Mouse (Mus musculus) kidney, embryonic 15.5 days (tissue): ENCODE measurements around the gene Dnah2. TPM values are rescaled to one million over a fixed set of nuclear protein-coding genes. Genes with fewer than 3 reads are reported as not detected.

Experiments
- ATAC-seq: fragments of 200-750 bp; cut with Nextera tagmentation; replicated peaks from 2 replicates; pipeline ENCODE4 v1.8.0; 2017; ENCODE audit warnings: moderate TSS enrichment; ENCODE audit not compliant: low FRiP score
- H3K27ac ChIP-seq: fragments of 300-500 bp; sonication (generic); 2 replicates; pipeline ENCODE4 v1.5.1; 2015; ENCODE audit warnings: mild to moderate bottlenecking, inconsistent platforms
- H3K27me3 ChIP-seq: fragments of 300-500 bp; sonication (generic); 2 replicates; pipeline ENCODE4 v1.6.1; 2015; ENCODE audit warnings: inconsistent platforms
- H3K36me3 ChIP-seq: fragments of 300-500 bp; sonication (generic); 2 replicates; pipeline ENCODE4 v1.6.1; 2015; ENCODE audit warnings: inconsistent platforms
- H3K4me1 ChIP-seq: fragments of 300-500 bp; sonication (generic); 2 replicates; pipeline ENCODE4 v1.6.1; 2015; ENCODE audit warnings: inconsistent platforms
- H3K4me2 ChIP-seq: fragments of 300-500 bp; sonication (generic); 2 replicates; pipeline ENCODE4 v1.6.1; 2015; ENCODE audit warnings: moderate library complexity, mild to moderate bottlenecking, inconsistent platforms
- H3K4me3 ChIP-seq: fragments of 300-500 bp; sonication (generic); replicated peaks from 2 replicates; pipeline ENCODE4 v1.5.1; 2015; ENCODE audit warnings: mild to moderate bottlenecking, inconsistent platforms
- H3K9ac ChIP-seq: fragments of 300-500 bp; sonication (generic); 2 replicates; pipeline ENCODE4 v1.6.1; 2015; ENCODE audit warnings: mild to moderate bottlenecking, inconsistent platforms
- H3K9me3 ChIP-seq: fragments of 300-500 bp; sonication (generic); replicated peaks from 2 replicates; pipeline ENCODE4 v1.6.1; 2016; ENCODE audit warnings: inconsistent platforms
- WGBS: fragments of 180-500 bp; shearing (Covaris S2); methylation state at CpG from one replicate; pipeline ENCODE4 v1.1.7; 2015; ENCODE audit warnings: mixed read lengths; 5-methylcytosine and 5-hydroxymethylcytosine counted together
- polyA plus RNA-seq: library from polyadenylated mRNA; unstranded; fragments of >200 nt; fragmentation: Nextera tagmentation; extraction: Ambion mirVana; gene quantifications from 2 replicates; pipeline ENCODE4 v1.2.1, GENCODE M21; 2015

Dnah2 gene
- polyA plus RNA-seq, 1 experiment from 2014 or later = 0.73 TPM

- Histone ChIP-seq H3K27ac (no peak overlapping the region), H3K9me3 (no peaks in the 10 kb centered on the region), H3K4me2 (no peak overlapping the region), H3K4me1 (peaks cover 11% of the 10 kb centered on the region), H3K27me3 (0 out of 2 replicates have a peak, but pooled peaks cover 10% of the 10 kb centered on the region), H3K9ac (no peak overlapping the region), H3K4me3 (no peak overlapping the region), H3K36me3 (no peaks in the 10 kb centered on the region)
- no peak for ATAC-seq
- WGBS = 88% methylated on average over 9 of the region's 9 CpGs
These were observed 23.2 kb downstream of the Dnah2 start for GRCm38 (mm10) chr11:69525661-69526060.

DNA sequence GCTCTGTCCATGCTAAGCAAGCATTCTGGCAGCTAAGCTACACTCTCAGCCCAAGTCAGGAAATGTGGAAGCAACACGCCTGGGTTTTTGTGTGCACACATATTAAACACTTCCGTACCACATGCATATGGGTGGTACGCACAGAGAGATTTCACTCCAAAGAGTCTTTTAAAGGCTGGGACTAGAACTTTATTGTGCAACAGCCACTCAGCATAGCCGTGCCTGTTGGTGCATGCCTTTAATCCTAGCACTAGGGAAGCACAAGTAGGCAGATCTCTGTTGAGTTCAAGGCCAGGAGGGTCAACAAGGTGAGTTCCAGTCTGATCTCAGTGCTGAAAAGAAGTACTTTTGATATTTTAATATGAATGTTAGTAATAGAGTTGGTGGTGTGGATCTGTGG, 25.3 kb downstream of the Dnah2 start:
- H3K27me3 ChIP-seq = 0 out of 2 replicates have a peak, but pooled peaks cover 3% of the 10 kb centered on the region
- 90% methylated on average over 4 of the region's 4 CpGs for WGBS
- no peak overlapping the region for H3K9ac ChIP-seq

DNA sequence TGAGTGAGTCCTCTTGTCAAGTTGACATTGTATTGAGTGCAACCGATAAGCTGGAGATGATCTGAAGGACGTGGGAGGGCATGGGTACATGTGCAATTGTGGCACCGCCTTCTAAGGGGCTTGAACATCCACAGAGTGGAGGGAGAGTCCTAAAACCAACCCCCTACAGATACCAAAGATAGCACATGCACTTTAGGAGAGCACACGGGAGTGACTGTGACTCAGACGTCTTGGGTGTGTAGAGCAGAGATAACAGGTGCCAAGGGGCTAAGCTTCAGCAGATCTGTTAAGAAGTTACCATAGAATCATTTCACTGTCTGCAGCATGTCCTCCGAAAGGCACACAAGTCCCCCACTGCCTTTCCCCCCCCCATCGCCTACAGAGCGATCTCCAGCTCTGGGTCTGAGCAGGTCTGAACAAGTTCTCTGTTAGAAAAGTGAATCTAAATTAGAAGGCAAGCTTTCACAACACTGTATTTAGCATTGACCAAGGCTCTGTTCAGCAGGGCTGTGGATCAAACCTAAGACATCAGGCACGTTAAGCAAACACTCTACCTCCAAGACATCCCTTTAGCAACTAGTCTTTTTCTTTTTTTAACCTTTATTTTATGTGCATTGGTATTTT, 27.3 kb downstream of the Dnah2 start:
- WGBS = 84% methylated on average over 9 of the region's 9 CpGs
- no peak overlapping the region for H3K4me3 ChIP-seq
- H3K4me1 ChIP-seq = peaks cover 7% of the 10 kb centered on the region
- no peaks in the 10 kb centered on the region for H3K36me3 ChIP-seq
- no peak overlapping the region for H3K27ac ChIP-seq
- ATAC-seq = no peak
- H3K4me2 ChIP-seq = no peak overlapping the region
- H3K9ac ChIP-seq = no peak overlapping the region
- 0 out of 2 replicates have a peak, but pooled peaks cover 3% of the 10 kb centered on the region for H3K27me3 ChIP-seq
- no peaks in the 10 kb centered on the region for H3K9me3 ChIP-seq

More for the DNA sequence above, 25.3 kb downstream of the Dnah2 start:
- no peak for ATAC-seq
- no peaks in the 10 kb centered on the region for H3K36me3 ChIP-seq
- peaks cover 17% of the 10 kb centered on the region for H3K4me1 ChIP-seq
- H3K4me2 ChIP-seq = no peak overlapping the region
- no peaks in the 10 kb centered on the region for H3K9me3 ChIP-seq
- H3K4me3 ChIP-seq = no peak overlapping the region
- no peak overlapping the region for H3K27ac ChIP-seq

GRCm38 (mm10) chr11:69519976-69520375, 28.9 kb downstream of the Dnah2 start:
- WGBS = 54% methylated on average over 4 of the region's 4 CpGs
- H3K9me3 ChIP-seq = no peaks in the 10 kb centered on the region
- peaks cover 9% of the 10 kb centered on the region; the same call in 1 of the 2 replicates for H3K27me3 ChIP-seq
- no peaks in the 10 kb centered on the region for H3K36me3 ChIP-seq
- H3K4me2 ChIP-seq = no peak overlapping the region
- no peak overlapping the region for H3K4me3 ChIP-seq
- no peak for ATAC-seq
- no peak overlapping the region for H3K9ac ChIP-seq
- H3K4me1 ChIP-seq = peaks cover 7% of the 10 kb centered on the region
- H3K27ac ChIP-seq = no peak overlapping the region

DNA sequence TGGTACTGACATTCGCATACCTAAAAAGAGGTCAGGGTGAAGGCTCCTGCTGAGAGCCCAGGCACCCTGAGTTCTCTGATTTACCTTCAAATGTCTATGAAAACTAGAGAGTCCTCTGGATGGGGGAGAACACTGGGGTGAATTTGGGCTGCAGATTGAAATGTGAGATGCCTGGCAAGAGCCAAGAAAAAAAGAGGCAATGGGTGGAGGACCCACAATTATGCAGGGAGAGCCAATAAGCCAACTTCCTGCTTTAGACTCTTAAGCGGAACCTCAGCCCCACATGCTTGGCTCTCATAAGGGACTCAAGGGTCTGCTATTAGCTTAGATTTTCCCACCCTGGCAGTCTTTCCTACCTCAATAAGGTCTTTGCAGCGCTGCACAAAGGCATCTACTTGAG, 32.2 kb downstream of the Dnah2 start:
- H3K36me3 ChIP-seq = no peaks in the 10 kb centered on the region
- no peak for ATAC-seq
- no peaks in the 10 kb centered on the region for H3K9me3 ChIP-seq
- H3K4me3 ChIP-seq = no peak overlapping the region
- H3K4me1 ChIP-seq = peaks cover 7% of the 10 kb centered on the region
- no peak overlapping the region for H3K27ac ChIP-seq
- WGBS = 70% methylated on average over 3 of the region's 3 CpGs
- H3K27me3 ChIP-seq = peaks cover 9% of the 10 kb centered on the region; the same call in 1 of the 2 replicates
- H3K9ac ChIP-seq = no peak overlapping the region
- H3K4me2 ChIP-seq = no peak overlapping the region

- 74% methylated on average over 15 of the region's 15 CpGs for WGBS
- H3K27me3 ChIP-seq = peaks cover 9% of the 10 kb centered on the region; the same call in 1 of the 2 replicates
- no peak overlapping the region for H3K9ac ChIP-seq
- no peak overlapping the region for H3K27ac ChIP-seq
- H3K4me1 ChIP-seq = peaks cover 7% of the 10 kb centered on the region
- no peak overlapping the region for H3K4me2 ChIP-seq
- no peak overlapping the region for H3K4me3 ChIP-seq
- H3K9me3 ChIP-seq = no peaks in the 10 kb centered on the region
- no peaks in the 10 kb centered on the region for H3K36me3 ChIP-seq
- ATAC-seq = no peak
These were observed 32.7 kb downstream of the Dnah2 start for GRCm38 (mm10) chr11:69516151-69516640.

GRCm38 (mm10) chr11:69513840-69514239, 35.1 kb downstream of the Dnah2 start:
- Histone ChIP-seq H3K9me3 (no peaks in the 10 kb centered on the region), H3K4me1 (no peaks in the 10 kb centered on the region; the same call in 1 of the 2 replicates), H3K4me3 (no peak overlapping the region), H3K36me3 (no peaks in the 10 kb centered on the region), H3K4me2 (no peak overlapping the region), H3K27me3 (peaks cover 9% of the 10 kb centered on the region; the same call in 1 of the 2 replicates), H3K9ac (no peak overlapping the region), H3K27ac (no peak overlapping the region)
- WGBS = 7% methylated on average over 6 of the region's 6 CpGs
- ATAC-seq = no peak

GRCm38 (mm10) chr11:69510796-69511496, 38.0 kb downstream of the Dnah2 start:
- WGBS = 33% methylated on average over 7 of the region's 7 CpGs
- H3K4me2 ChIP-seq = no peak overlapping the region
- H3K36me3 ChIP-seq = no peaks in the 10 kb centered on the region
- no peak for ATAC-seq
- peaks cover 8% of the 10 kb centered on the region; the same call in 1 of the 2 replicates for H3K27me3 ChIP-seq
- no peak overlapping the region for H3K4me3 ChIP-seq
- H3K9me3 ChIP-seq = no peaks in the 10 kb centered on the region
- no peak overlapping the region for H3K27ac ChIP-seq
- H3K9ac ChIP-seq = no peak overlapping the region
- H3K4me1 ChIP-seq = no peaks in the 10 kb centered on the region; the same call in 1 of the 2 replicates

DNA sequence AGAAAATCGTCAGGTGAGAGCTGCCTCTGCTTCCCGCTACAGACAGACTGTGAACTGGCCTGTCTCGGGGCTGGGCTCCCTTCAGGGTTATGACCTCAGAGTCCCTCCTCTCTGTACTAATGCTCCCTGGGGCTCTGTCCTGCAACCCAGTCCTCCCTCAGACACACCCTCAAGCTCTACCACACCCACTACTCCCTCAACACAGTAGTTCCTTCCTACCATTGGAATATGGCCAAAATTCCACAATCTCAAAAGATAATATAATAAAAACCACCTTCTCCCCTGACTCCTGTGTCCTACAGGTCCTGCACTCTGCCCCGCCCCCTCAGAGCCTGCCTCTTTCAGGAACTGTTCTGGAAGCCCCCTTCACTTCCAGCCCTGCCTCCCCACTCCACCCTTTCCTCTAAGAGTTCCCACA, 45.0 kb downstream of the Dnah2 start:
- Histone ChIP-seq H3K27ac (no peak overlapping the region), H3K36me3 (no peaks in the 10 kb centered on the region), H3K4me3 (no peak overlapping the region), H3K4me1 (peaks cover 17% of the 10 kb centered on the region), H3K4me2 (no peak overlapping the region), H3K27me3 (no peaks in the 10 kb centered on the region), H3K9ac (no peak overlapping the region), H3K9me3 (no peaks in the 10 kb centered on the region)
- no peak for ATAC-seq
- 29% methylated on average over 4 of the region's 4 CpGs for WGBS

- Histone ChIP-seq H3K36me3 (no peaks in the 10 kb centered on the region), H3K9me3 (no peaks in the 10 kb centered on the region), H3K9ac (no peak overlapping the region), H3K4me1 (peaks cover 17% of the 10 kb centered on the region), H3K27me3 (no peaks in the 10 kb centered on the region), H3K27ac (no peak overlapping the region), H3K4me3 (no peak overlapping the region), H3K4me2 (no peak overlapping the region)
- WGBS = 59% methylated on average over 9 of the region's 9 CpGs
- ATAC-seq = no peak
These were observed 47.4 kb downstream of the Dnah2 start for GRCm38 (mm10) chr11:69501555-69501954.

- Histone ChIP-seq H3K4me1 (peaks cover 17% of the 10 kb centered on the region), H3K27ac (no peak overlapping the region), H3K9ac (no peak overlapping the region), H3K27me3 (no peaks in the 10 kb centered on the region), H3K36me3 (no peaks in the 10 kb centered on the region), H3K4me2 (no peak overlapping the region), H3K4me3 (no peak overlapping the region), H3K9me3 (no peaks in the 10 kb centered on the region)
- 86% methylated on average over 11 of the region's 11 CpGs for WGBS
- no peak for ATAC-seq
These were observed 49.8 kb downstream of the Dnah2 start for GRCm38 (mm10) chr11:69499140-69499539.

DNA sequence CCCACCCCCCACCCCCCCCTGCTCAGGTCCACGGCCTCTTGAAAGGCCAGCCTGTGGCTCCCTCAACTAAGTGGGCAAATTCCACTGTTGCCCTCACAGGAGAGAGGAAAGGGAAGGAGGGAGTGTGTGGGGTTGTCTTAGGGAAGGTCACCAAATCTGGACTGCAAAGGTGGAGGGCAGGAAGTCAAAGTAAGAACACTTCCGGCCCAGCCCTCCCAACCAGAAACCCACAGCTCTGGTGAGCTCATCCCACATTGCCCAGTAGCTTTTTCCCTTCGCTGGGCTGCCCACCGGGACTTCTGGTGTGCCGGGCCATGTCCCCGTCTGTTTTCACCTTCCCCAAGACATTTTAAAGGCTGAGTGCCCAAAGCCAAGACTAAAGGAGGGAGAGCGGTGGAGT, 57.2 kb downstream of the Dnah2 start:
- Histone ChIP-seq H3K27ac (no peak overlapping the region), H3K9ac (no peak overlapping the region), H3K4me1 (no peaks in the 10 kb centered on the region), H3K9me3 (no peaks in the 10 kb centered on the region), H3K36me3 (no peaks in the 10 kb centered on the region), H3K27me3 (no peaks in the 10 kb centered on the region), H3K4me2 (no peak overlapping the region), H3K4me3 (no peak overlapping the region)
- ATAC-seq = no peak
- WGBS = 80% methylated on average over 6 of the region's 7 CpGs
